Mouse (Mus musculus) heart, postnatal 25 days (tissue): ENCODE data around the gene Degs2. TPM values are rescaled to one million over a fixed set of nuclear protein-coding genes. Genes with fewer than 3 reads are reported as not detected.
A peak's percentile ranks its signal among the peaks of the same experiment; 100 is the strongest.

Experiments used
- DNase-seq: peaks from one replicate; pipeline ENCODE4 v3.0.0; 2022; ENCODE audit warnings: low spot score
- intact Hi-C: fragments of 180-260 bp; cut with DNase I; formaldehyde crosslinking; loops from one replicate; pipeline ENCODE4 v1.15.1; 2025
- microRNA-seq: library from miRNA; unstranded; fragments of <30 nt; microRNA quantifications from one replicate; pipeline ENCODE4 v1.2.0, GENCODE M21; 2022
- total RNA-seq, 2 experiments: library from RNA; stranded (reverse); gene quantifications; 2 replicates each; pipeline ENCODE4 v1.2.3; 2021

Degs2 gene
- total RNA-seq, 2 experiments from 2014 or later = 0.56 to 0.62 TPM

DNA sequence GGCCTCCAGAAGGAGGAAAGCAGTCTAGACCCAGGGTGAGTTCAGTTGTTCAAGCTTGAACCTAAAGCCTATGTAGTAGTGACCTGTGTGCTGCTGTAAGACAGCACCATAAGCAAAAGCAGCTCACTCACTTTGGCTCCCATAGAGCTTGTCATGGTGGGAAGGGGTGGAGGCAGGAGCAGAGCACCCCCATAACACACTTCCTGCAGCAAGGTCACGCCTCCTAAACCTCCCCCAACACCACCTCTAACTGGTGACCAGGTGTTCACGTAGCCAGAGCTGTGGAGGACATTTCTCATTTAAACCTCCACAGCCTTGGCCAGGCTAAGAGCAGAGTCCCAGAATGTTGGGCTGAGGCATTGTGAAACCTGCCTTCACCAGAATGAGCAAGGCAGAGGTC lies 30.6 kb downstream of the Degs2 start:
- intact Hi-C loops = no loop called here
- DNase-seq = no peak

DNA sequence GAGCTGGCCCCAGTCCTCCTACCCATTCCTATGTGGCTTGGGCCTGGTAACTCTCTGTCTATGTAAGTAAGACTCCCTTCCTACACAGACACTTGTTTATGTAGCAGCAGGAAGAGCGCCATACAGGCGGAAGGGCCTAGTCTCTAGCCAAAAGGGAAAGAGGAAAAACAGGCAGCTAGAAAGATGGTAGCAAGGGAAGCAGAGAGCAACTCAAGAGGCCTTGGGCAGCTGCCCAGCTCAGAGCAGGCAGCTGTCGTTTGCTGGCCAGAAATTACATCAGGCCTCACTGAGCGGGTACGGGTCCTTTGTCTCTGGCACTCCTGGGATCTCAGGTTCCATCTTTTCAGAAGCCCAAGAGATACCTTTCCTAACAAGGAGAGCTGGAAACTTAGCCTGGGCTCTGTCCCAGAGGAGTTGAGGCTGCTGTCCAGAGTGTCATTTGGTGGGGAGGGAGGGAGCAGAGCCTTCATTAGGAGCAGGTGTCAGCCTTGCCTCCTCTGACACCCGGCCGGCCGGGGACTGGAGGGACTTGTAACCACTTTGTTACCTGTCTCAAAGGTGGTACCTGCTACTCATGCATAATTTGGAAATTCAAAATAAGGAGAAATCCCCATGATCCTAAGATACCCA lies 33.4 kb downstream of the Degs2 start:
- intact Hi-C loops = no loop called here

GRCm38 (mm10) chr12:108657350-108657749 lies 44.8 kb downstream of the Degs2 start:
- no peak for DNase-seq
- intact Hi-C loops = loop anchor here (5.0 kb wide), 2 partner anchors 40 to 100 kb away; no protein-coding TSS in a partner anchor

More for the DNA sequence above, 33.4 kb downstream of the Degs2 start:
- no peak for DNase-seq

- DNase-seq = no peak
- intact Hi-C loops = no loop called here
These were observed 48.5 kb downstream of the Degs2 start for GRCm38 (mm10) chr12:108653358-108654335.

DNA sequence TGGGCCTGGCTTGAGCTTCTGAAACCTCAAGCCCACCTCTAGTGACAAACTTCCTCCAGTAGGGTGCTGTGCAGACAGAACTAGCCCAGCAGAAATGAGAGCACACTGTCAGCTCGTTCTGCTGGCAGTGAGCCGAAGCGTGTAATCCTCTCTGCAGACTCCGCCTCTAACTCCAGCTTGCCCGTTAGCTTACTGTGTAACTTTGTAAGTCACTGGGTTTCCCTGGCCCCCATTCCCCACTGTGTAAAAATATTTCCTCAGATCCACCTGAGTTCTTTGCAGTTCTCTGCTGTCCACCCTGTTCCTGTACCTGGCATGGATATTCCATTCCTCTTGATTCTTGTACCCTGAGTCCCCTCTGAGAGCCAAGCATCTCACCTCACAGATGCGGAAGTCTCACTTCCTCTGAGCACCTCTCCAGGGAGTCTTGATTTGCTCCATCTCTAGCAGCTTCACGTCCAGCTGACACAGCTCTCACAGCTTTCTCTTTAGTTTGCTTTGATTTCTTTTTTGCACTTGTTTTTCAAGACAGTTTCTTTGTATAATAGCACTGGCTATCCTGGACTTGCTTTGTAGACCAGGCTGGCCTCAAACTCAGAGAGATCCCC lies 51.0 kb downstream of the Degs2 start:
- intact Hi-C loops = no loop called here
- no peak for DNase-seq

DNA sequence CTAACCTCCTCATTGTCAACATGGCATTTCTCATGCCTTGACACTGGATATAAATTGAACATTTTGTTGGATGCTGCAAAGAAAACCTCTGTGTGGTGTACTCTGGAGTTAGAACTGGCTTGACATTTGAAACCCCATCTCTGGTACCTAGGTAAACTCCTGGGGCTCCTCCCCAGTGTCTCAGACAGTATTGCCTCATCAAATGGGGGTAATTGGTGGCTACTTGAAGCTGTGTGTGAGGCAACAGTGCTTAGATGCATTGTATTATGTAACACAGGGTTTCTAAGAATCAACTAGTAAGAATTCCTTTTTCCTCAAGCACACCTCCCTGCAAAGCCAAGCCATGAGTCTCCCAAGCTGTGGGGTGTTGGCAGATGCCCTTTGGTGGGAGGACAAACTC lies 54.3 kb downstream of the Degs2 start:
- intact Hi-C loops = no loop called here

DNA sequence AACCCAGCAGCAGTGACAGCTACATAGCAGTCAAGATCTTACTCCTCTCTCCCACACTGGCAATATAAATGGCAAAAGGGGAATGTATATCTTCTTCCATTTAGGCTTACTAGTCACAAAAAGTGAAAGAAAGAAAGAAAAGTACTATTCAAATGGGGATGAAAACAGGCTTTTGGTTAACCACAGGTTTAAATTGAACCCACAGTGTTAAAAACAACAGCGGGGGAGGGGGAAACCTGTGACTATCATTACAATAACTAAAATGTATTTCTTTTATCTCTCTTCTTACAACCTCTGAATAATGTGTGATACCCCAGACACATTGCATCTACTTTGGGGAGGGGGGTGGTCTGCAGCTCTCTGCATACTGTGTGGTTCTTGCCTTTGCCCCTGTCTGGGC lies 55.9 kb downstream of the Degs2 start:
- intact Hi-C loops = no loop called here
- DNase-seq = no peak

More for the DNA sequence above, 54.3 kb downstream of the Degs2 start:
- no peak for DNase-seq

GRCm38 (mm10) chr12:108642019-108642418 lies 60.1 kb downstream of the Degs2 start:
- intact Hi-C loops = no loop called here
- no peak for DNase-seq

DNA sequence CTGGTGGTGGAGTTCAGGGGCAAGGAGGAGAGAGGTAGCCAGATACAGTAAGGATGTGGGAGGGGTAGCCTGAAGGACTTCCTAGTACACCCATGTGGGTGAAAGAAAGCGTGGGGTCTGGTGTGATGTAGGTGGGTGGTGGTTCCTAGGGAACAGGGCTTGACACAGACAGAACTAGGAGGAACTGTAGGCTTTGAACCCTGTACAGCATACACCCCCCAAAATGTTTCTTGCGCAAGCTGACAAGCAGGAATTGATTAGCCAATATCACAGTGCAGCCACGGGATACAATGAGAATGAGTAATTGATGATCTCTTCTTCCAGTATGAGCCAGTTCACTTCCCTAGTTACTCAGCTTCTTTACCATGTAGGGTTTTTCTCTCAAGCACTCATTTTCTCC lies 63.0 kb downstream of the Degs2 start:
- no peak for DNase-seq
- intact Hi-C loops = no loop called here

DNA sequence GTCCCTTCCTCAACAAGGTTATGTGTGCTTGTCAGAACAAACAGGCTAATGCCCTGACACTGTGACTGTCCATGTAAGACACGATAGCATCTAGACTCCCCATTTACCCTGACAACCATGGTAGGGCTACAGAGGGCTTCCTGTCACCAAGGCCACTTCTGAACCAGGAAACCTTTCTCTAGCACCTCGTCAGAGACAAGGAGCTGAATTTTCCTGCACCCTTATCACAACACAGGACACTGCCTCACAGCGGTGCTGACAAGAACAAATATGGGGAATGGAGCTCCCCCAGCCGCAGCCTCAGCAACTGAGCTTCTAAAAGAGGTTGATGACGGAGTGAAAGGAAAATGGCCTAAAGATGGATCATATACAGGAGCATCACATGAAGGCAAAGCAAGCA lies 64.7 kb downstream of the Degs2 start:
- DNase-seq = no peak
- intact Hi-C loops = no loop called here

DNA sequence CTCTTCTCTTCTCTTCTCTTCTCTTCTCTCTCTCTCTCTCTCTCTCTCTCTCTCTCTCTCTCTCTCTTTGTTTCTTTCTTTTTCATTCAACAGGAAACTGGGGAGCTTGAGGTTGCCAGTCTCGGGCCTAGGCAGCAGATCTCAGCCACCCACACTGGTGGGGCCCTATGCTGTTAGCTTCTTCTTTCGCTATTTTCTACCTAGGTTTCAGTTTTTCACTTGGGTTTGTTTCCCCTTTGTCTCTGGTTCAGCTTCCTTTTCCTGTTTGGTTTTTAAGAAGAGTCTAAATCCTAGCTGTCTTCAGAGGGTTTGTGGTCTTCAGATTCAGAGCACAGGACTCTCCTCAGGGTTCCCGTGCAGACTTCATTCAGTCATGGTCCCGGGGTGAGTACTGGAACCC lies 66.6 kb downstream of the Degs2 start:
- intact Hi-C loops = no loop called here
- no peak for DNase-seq

- intact Hi-C loops = no loop called here
- no peak for DNase-seq
These were observed 68.1 kb downstream of the Degs2 start for GRCm38 (mm10) chr12:108634031-108634430.

GRCm38 (mm10) chr12:108632501-108632900 lies 69.6 kb downstream of the Degs2 start:
- intact Hi-C loops = no loop called here
- no peak for DNase-seq

DNA sequence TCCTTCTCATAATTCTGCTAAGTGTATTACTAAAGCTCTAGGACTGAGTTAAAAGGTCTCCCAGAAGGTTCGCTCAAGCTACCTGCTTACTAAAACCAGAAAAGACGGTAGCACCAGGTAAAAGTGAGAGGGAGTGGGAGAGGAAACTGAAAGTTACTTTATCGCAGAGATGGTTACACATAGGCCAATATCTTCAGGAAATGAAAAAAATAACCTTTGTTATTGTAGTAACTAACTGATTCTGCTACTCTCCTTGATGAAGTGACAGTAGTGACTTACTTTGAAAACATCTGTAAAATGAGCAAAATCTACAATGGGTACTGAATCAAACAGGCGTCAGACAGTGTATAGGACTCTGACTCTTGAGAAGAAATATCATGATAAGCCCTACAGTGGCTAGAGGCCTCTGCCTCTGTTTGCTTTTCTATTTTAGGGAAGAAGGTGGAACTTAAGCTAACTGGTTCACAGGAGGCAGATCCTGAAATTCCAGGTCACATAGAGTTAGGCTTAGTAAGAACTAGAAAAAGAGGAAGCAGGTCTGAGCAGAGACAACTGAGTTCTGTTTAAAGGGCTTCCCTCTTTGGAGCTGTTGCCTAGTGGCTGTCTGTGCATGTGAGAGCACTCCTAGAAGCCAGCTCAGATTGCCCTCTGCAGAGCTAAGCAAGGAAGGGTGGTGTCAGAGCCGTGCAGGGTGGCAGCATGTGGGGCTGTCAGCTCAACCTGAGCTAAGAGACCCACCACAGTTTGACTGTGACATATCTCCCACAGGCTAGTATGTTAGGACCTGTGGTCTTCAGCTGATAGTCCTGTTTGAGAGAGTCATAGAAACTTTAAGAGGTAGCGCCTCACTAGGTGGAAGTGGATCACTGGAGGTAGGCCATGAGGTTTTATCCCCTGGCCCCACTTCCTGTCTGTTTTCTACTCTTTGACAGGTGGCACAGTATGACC lies 71.1 kb downstream of the Degs2 start:
- intact Hi-C loops = no loop called here
- no peak for DNase-seq

DNA sequence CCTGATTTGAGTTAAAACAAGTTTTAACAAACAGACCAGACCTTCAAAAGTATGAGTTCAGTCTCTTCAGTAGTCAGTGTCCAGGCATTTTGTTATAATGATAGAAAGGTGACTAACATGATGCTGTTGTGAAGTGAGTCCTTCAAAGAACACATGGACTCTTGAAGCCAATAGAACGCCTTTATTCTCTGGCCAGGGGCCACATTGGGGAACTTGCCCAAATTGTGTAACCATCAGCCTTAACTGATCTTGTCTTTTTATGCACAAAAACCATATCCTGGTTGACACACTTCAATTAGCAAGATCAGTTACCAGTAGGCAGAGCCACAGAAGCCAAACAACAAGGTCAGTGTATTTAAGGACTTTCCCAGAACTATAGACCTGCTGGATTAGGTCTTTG lies 72.6 kb downstream of the Degs2 start:
- no peak for DNase-seq
- intact Hi-C loops = no loop called here

Small RNA genes lying within 50 kb of the gene (microRNA-seq; reads per million reads assigned to microRNA genes)
- not detected for gene Gm23872
- 2,417 reads per million, percentile 87 among the genes with 10 or more reads in this experiment for gene Mir342

Other genes starting within 250 kb of the Degs2 start
- gene Evl, start 147.6 kb downstream of the Degs2 start, total RNA-seq = 10 to 100 TPM; 50.8 to 51.7 TPM
- gene Yy1, start 90.7 kb upstream of the Degs2 start, total RNA-seq = 10 to 100 TPM; 28.3 to 38.9 TPM
- 10 to 100 TPM in 1 of 2 experiments, 1 to 10 TPM in 1; 9.8 to 14.1 TPM for gene Slc25a29, start 133.6 kb upstream of the Degs2 start, total RNA-seq
- 1 to 10 TPM; 5.9 to 9.3 TPM for gene Slc25a47, start 133.7 kb upstream of the Degs2 start, total RNA-seq
- gene Wdr25, start 191.3 kb upstream of the Degs2 start, total RNA-seq = 1 to 10 TPM; 3.9 TPM
- gene Wars, start 191.9 kb upstream of the Degs2 start, total RNA-seq = 10 to 100 TPM; 33.6 to 35.8 TPM